Mouse (Mus musculus) bone marrow, adult 2 months (tissue): ENCODE measurements around the gene Abcb1a. TPM values are rescaled to one million over a fixed set of nuclear protein-coding genes. Genes with fewer than 3 reads are reported as not detected.
"Not testable (repeated sequence)": the region's sequence is repeated elsewhere in the genome, so short reads cannot be mapped to it uniquely, and the experiment has no call there.

ENCODE experiments used
- H3K27ac ChIP-seq: fragments of 200-500 bp; 2 replicates; pipeline ENCODE4 v1.5.1; 2012; ENCODE audit warnings: low read depth, mild to moderate bottlenecking, control low read depth, inconsistent platforms, low read length; ENCODE audit not compliant: control insufficient read depth, poor library complexity, insufficient read depth
- H3K4me1 ChIP-seq: fragments of 200-500 bp; 2 replicates; pipeline ENCODE4 v1.6.1; 2011; ENCODE audit warnings: low read length; ENCODE audit not compliant: control insufficient read depth, insufficient read depth
- H3K4me3 ChIP-seq: fragments of 200-500 bp; replicated peaks from 2 replicates; pipeline ENCODE3; 2011; ENCODE audit warnings: mild to moderate bottlenecking, low read depth, low read length, control low read depth; ENCODE audit not compliant: control insufficient read depth
- CTCF ChIP-seq: fragments of 200-500 bp; IDR thresholded peaks from 2 replicates; pipeline ENCODE4 v1.5.1; 2011; ENCODE audit warnings: low read length, control low read depth; ENCODE audit not compliant: control insufficient read depth, insufficient read depth
- POLR2A ChIP-seq: fragments of 200-500 bp; IDR thresholded peaks from 2 replicates; pipeline ENCODE4 v1.6.1; 2011; ENCODE audit warnings: low read depth, mild to moderate bottlenecking, control low read depth, low read length, borderline replicate concordance; ENCODE audit not compliant: control insufficient read depth
- WGBS: fragments of 180-500 bp; shearing (Covaris S2); methylation state at CpG from one replicate; pipeline ENCODE4 v1.1.7; 2018; 5-methylcytosine and 5-hydroxymethylcytosine counted together
- polyA plus RNA-seq: library from polyadenylated mRNA; stranded (reverse); fragments of >200 nt; gene quantifications from 2 replicates; pipeline ENCODE4 v1.2.4, GENCODE M21; 2011; ENCODE audit warnings: low replicate concordance; ENCODE audit not compliant: missing spikeins, insufficient read depth, insufficient read length

Gene Abcb1a
- polyA plus RNA-seq, 1 experiment: 2.8 TPM

- H3K4me1 ChIP-seq: no peaks in the 10 kb centered on the region
- TF ChIP-seq POLR2A (no peak), CTCF (no peak)
- no peak overlapping the region for H3K4me3 ChIP-seq
- 71% methylated on average over 4 of the region's 4 CpGs for WGBS
- H3K27ac ChIP-seq: no peak overlapping the region
These were observed 77.2 kb downstream of the Abcb1a start for GRCm38 (mm10) chr5:8737062-8737461.

- 89% methylated on average over 13 of the region's 13 CpGs for WGBS
These were observed 87.4 kb downstream of the Abcb1a start for GRCm38 (mm10) chr5:8747244-8747643.

GRCm38 (mm10) chr5:8772866-8773265 is 113.0 kb downstream of the Abcb1a start:
- Histone ChIP-seq H3K4me3 (no peak overlapping the region), H3K27ac (no peak overlapping the region), H3K4me1 (no peaks in the 10 kb centered on the region)
- no peak for TF ChIP-seq POLR2A
- no peak for TF ChIP-seq CTCF
- 71% methylated on average over 3 of the region's 3 CpGs for WGBS

More at GRCm38 (mm10) chr5:8747244-8747643, 87.4 kb downstream of the Abcb1a start:
- not testable (repeated sequence) for H3K4me3 ChIP-seq, H3K4me1 ChIP-seq, H3K27ac ChIP-seq

DNA sequence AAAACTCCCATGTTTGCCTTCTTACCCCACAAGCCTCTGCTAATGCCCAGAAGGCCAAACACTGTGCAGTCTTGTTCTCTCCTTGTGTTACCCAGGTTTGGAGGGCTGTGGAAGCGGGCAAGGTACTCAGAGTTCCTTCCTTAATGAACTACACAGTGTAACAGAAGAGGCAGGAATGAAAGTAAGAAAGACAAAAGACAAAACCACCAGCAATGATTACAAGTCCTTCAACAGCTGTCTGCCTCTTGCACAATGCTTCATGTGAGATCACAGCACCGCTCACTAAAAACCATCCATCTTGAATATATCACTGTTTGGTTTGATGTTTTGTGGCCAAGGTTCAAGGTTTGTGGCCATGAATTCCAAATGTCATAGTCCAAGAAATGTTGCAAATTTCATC is 118.4 kb downstream of the Abcb1a start:
- 39% methylated on average over 2 of the region's 2 CpGs for WGBS

GRCm38 (mm10) chr5:8778751-8779150 is 118.9 kb downstream of the Abcb1a start:
- TF ChIP-seq CTCF (no peak), POLR2A (no peak)
- WGBS: 56% methylated on average over 2 of the region's 2 CpGs
- H3K27ac ChIP-seq: no peak overlapping the region
- H3K4me1 ChIP-seq: no peaks in the 10 kb centered on the region
- no peak overlapping the region for H3K4me3 ChIP-seq

More for the DNA sequence above, 118.4 kb downstream of the Abcb1a start:
- Histone ChIP-seq H3K27ac (no peak overlapping the region), H3K4me3 (no peak overlapping the region), H3K4me1 (no peaks in the 10 kb centered on the region)
- no peak for TF ChIP-seq CTCF
- no peak for TF ChIP-seq POLR2A

DNA sequence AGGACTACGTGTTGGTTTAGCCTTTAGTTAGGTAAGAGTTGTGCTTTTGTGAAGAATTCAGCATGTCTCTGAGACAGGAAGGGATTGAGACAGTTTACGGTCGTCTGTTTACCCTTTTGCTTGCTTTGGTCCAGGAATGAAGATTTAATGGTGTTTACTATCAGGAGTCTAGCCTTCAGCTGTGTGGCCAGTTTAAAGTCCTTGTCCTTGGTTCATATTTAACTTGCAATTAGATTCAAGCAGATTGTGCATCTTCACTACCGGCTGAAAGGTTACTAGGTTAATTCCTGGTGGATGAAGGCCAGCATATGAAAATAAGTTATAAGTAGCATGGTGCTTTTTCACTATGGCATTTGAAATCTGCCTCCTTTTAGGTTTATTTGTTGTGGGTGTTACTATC is 132.4 kb downstream of the Abcb1a start:
- 75% methylated on average over 4 of the region's 4 CpGs for WGBS

More for the DNA sequence above, 132.4 kb downstream of the Abcb1a start:
- Histone ChIP-seq H3K4me3 (no peak overlapping the region), H3K27ac (no peak overlapping the region), H3K4me1 (no peaks in the 10 kb centered on the region)
- no peak for TF ChIP-seq CTCF
- TF ChIP-seq POLR2A: no peak

Other genes with a start within 250 kb of the Abcb1a start
- gene Dbf4, start 237.4 kb upstream of the Abcb1a start, polyA plus RNA-seq: 32.4 and 49.5 TPM in 2 replicates
- gene Slc25a40, start 237.2 kb upstream of the Abcb1a start, polyA plus RNA-seq: 4.5 and 7.3 TPM in 2 replicates
- gene Rundc3b, start 37.1 kb upstream of the Abcb1a start, polyA plus RNA-seq: not detected in 2 replicates
- 4.4 and 5.7 TPM in 2 replicates for gene Abcb1b, start 138.1 kb downstream of the Abcb1a start, polyA plus RNA-seq
- gene Abcb4, start 233.6 kb downstream of the Abcb1a start, polyA plus RNA-seq: 57.4 and 61.3 TPM in 2 replicates